Mouse (Mus musculus) neural tube, embryonic 14.5 days (tissue): ENCODE data around the gene Sh2d2a. TPM values are rescaled to one million over a fixed set of nuclear protein-coding genes. Genes with fewer than 3 reads are reported as not detected.

Experiments used
- ATAC-seq: fragments of 200-750 bp; cut with Nextera tagmentation; 2 replicates; pipeline ENCODE4 v1.8.0; 2017; ENCODE audit warnings: low read depth, mild to moderate bottlenecking, moderate TSS enrichment, moderate library complexity
- H3K27ac ChIP-seq: fragments of 300-500 bp; sonication (generic); 2 replicates; pipeline ENCODE4 v1.5.1; 2014; ENCODE audit warnings: low read depth, mild to moderate bottlenecking, control low read depth, low read length, moderate library complexity, mixed read lengths
- H3K27me3 ChIP-seq: fragments of 300-500 bp; sonication (generic); 2 replicates; pipeline ENCODE4 v1.6.1; 2014; ENCODE audit warnings: low read length; ENCODE audit not compliant: control insufficient read depth, insufficient read depth
- H3K36me3 ChIP-seq: fragments of 300-500 bp; sonication (generic); 2 replicates; pipeline ENCODE4 v1.6.1; 2014; ENCODE audit warnings: low read length, mixed read lengths; ENCODE audit not compliant: control insufficient read depth, insufficient read depth
- H3K4me1 ChIP-seq: fragments of 300-500 bp; sonication (generic); 2 replicates; pipeline ENCODE4 v1.6.1; 2014; ENCODE audit warnings: low read length; ENCODE audit not compliant: control insufficient read depth, insufficient read depth
- H3K4me2 ChIP-seq: fragments of 300-500 bp; sonication (generic); 2 replicates; pipeline ENCODE4 v1.6.1; 2014; ENCODE audit warnings: mild to moderate bottlenecking, low read depth, low read length, control low read depth
- H3K4me3 ChIP-seq: fragments of 300-500 bp; sonication (generic); 2 replicates; pipeline ENCODE4 v1.5.1; 2014; ENCODE audit warnings: low read depth, low read length, control low read depth, mixed read lengths
- H3K9ac ChIP-seq: fragments of 300-500 bp; sonication (generic); replicated peaks from 2 replicates; pipeline ENCODE4 v1.6.1; 2014; ENCODE audit warnings: low read depth, mild to moderate bottlenecking, control low read depth, low read length, mixed read lengths
- H3K9me3 ChIP-seq: fragments of 300-500 bp; sonication (generic); 2 replicates; pipeline ENCODE4 v1.6.1; 2016; ENCODE audit warnings: low read length; ENCODE audit not compliant: control insufficient read depth
- WGBS: fragments of 180-500 bp; shearing (Covaris S2); extraction: QIAGEN DNeasy Blood & Tissue Kit; methylation state at CpG from one replicate; pipeline ENCODE4 v1.1.7; 2014; 5-methylcytosine and 5-hydroxymethylcytosine counted together
- polyA plus RNA-seq: library from polyadenylated mRNA; unstranded; fragments of >200 nt; fragmentation: Nextera tagmentation; extraction: Ambion mirVana; gene quantifications from 2 replicates; pipeline ENCODE4 v1.2.1, GENCODE M21; 2014

Gene Sh2d2a
- not detected in 2 replicates for polyA plus RNA-seq

GRCm38 (mm10) chr3:87846650-87847110 is at the start of gene Sh2d2a:
Gene Sh2d2a, plus strand, starts transcription at chr3:87846755.
- Histone ChIP-seq H3K9me3 (no peaks in the 10 kb centered on the region), H3K9ac (no peak within 1 kb of the TSS), H3K27me3 (no peaks in the 10 kb centered on the region), H3K4me1 (no peaks in the 10 kb centered on the region), H3K4me3 (no peak within 1 kb of the TSS), H3K36me3 (no peaks in the 10 kb centered on the region), H3K4me2 (no peak within 1 kb of the TSS), H3K27ac (no peak within 1 kb of the TSS)
- ATAC-seq = no peak
- 72% methylated on average over 7 of the region's 7 CpGs for WGBS

GRCm38 (mm10) chr3:87801681-87802080 is 44.9 kb upstream of the Sh2d2a start:
- Histone ChIP-seq H3K4me2 (no peak overlapping the region), H3K36me3 (no peaks in the 10 kb centered on the region), H3K9me3 (no peaks in the 10 kb centered on the region), H3K27me3 (peaks cover 20% of the 10 kb centered on the region), H3K4me3 (no peak overlapping the region), H3K4me1 (peaks cover 3% of the 10 kb centered on the region; the same call in 1 of the 2 replicates), H3K9ac (no peak overlapping the region), H3K27ac (no peak overlapping the region)
- WGBS = 66% methylated on average over 5 of the region's 5 CpGs
- ATAC-seq = no peak

- 4% methylated on average over 26 of the region's 26 CpGs for WGBS
- Histone ChIP-seq H3K4me1 (no peaks in the 10 kb centered on the region), H3K4me2 (peak overlapping the region; percentile 35), H3K27ac (no peak overlapping the region), H3K9me3 (no peaks in the 10 kb centered on the region), H3K9ac (0 out of 2 replicates have a peak overlapping the region, but pooled peaks have one; percentile 25), H3K36me3 (no peaks in the 10 kb centered on the region), H3K4me3 (peak overlapping the region; percentile 17; the same call in 1 of the 2 replicates), H3K27me3 (peaks cover 20% of the 10 kb centered on the region)
- no peak for ATAC-seq
Measured at GRCm38 (mm10) chr3:87804038-87804677, 42.4 kb upstream of the Sh2d2a start.

- Histone ChIP-seq H3K36me3 (no peaks in the 10 kb centered on the region), H3K27ac (no peak overlapping the region), H3K4me1 (no peaks in the 10 kb centered on the region), H3K27me3 (peaks cover 39% of the 10 kb centered on the region), H3K9ac (no peak overlapping the region), H3K4me3 (no peak overlapping the region), H3K9me3 (no peaks in the 10 kb centered on the region), H3K4me2 (no peak overlapping the region)
- WGBS = 9% methylated on average over 28 of the region's 28 CpGs
- ATAC-seq = peak; percentile 41
Measured at GRCm38 (mm10) chr3:87809322-87809962, 37.1 kb upstream of the Sh2d2a start.

GRCm38 (mm10) chr3:87811297-87811696 is 35.3 kb upstream of the Sh2d2a start:
- H3K27me3 ChIP-seq = peaks cover 35% of the 10 kb centered on the region
- no peak overlapping the region for H3K4me2 ChIP-seq
- WGBS = 89% methylated on average over 8 of the region's 8 CpGs
- H3K9me3 ChIP-seq = no peaks in the 10 kb centered on the region
- no peak for ATAC-seq
- H3K4me1 ChIP-seq = no peaks in the 10 kb centered on the region
- H3K36me3 ChIP-seq = no peaks in the 10 kb centered on the region
- H3K27ac ChIP-seq = no peak overlapping the region
- no peak overlapping the region for H3K4me3 ChIP-seq
- no peak overlapping the region for H3K9ac ChIP-seq

GRCm38 (mm10) chr3:87812413-87812812 is 34.1 kb upstream of the Sh2d2a start:
- H3K27me3 ChIP-seq = peaks cover 30% of the 10 kb centered on the region

GRCm38 (mm10) chr3:87812873-87813272 is 33.7 kb upstream of the Sh2d2a start:
- Histone ChIP-seq H3K27me3 (peaks cover 30% of the 10 kb centered on the region), H3K4me1 (no peaks in the 10 kb centered on the region), H3K4me3 (no peak overlapping the region), H3K27ac (no peak overlapping the region), H3K36me3 (no peaks in the 10 kb centered on the region), H3K4me2 (no peak overlapping the region), H3K9me3 (no peaks in the 10 kb centered on the region), H3K9ac (no peak overlapping the region)
- WGBS = 55% methylated on average over 10 of the region's 10 CpGs
- ATAC-seq = no peak

More at GRCm38 (mm10) chr3:87812413-87812812, 34.1 kb upstream of the Sh2d2a start:
- Histone ChIP-seq H3K9ac (no peak overlapping the region), H3K4me2 (no peak overlapping the region), H3K36me3 (no peaks in the 10 kb centered on the region), H3K4me3 (no peak overlapping the region), H3K9me3 (no peaks in the 10 kb centered on the region), H3K27ac (no peak overlapping the region), H3K4me1 (no peaks in the 10 kb centered on the region)
- WGBS = 74% methylated on average over 4 of the region's 4 CpGs
- ATAC-seq = no peak

GRCm38 (mm10) chr3:87816166-87816565 is 30.4 kb upstream of the Sh2d2a start:
- H3K4me1 ChIP-seq = no peaks in the 10 kb centered on the region
- WGBS = 59% methylated on average over 6 of the region's 6 CpGs
- no peak overlapping the region for H3K27ac ChIP-seq
- H3K36me3 ChIP-seq = no peaks in the 10 kb centered on the region
- peaks cover under 1% of the 10 kb centered on the region; the same call in 1 of the 2 replicates for H3K27me3 ChIP-seq
- ATAC-seq = 0 out of 2 replicates have a peak, but pooled peaks have one; percentile 33
- H3K4me2 ChIP-seq = no peak overlapping the region
- no peak overlapping the region for H3K4me3 ChIP-seq
- H3K9ac ChIP-seq = no peak overlapping the region
- no peaks in the 10 kb centered on the region for H3K9me3 ChIP-seq

GRCm38 (mm10) chr3:87816646-87817093 is 29.9 kb upstream of the Sh2d2a start:
- WGBS = 6% methylated on average over 12 of the region's 12 CpGs
- H3K4me1 ChIP-seq = no peaks in the 10 kb centered on the region
- no peak overlapping the region for H3K4me3 ChIP-seq
- H3K27me3 ChIP-seq = no peaks in the 10 kb centered on the region
- peak; percentile 73 for ATAC-seq
- no peaks in the 10 kb centered on the region for H3K36me3 ChIP-seq
- no peaks in the 10 kb centered on the region for H3K9me3 ChIP-seq
- H3K27ac ChIP-seq = no peak overlapping the region
- H3K4me2 ChIP-seq = no peak overlapping the region
- no peak overlapping the region for H3K9ac ChIP-seq
